Mouse (Mus musculus) T-helper 1 cell (primary cell): ENCODE results near the gene Slc35e2.

Experiments
- in situ Hi-C: fragments of 300-600 bp; cut with MboI, MseI; formaldehyde crosslinking; loops from one replicate; pipeline ENCODE4 v1.15.1; 2025; ENCODE audit warnings: high pct_unique_total_duplicates

Gene Slc35e2

DNA sequence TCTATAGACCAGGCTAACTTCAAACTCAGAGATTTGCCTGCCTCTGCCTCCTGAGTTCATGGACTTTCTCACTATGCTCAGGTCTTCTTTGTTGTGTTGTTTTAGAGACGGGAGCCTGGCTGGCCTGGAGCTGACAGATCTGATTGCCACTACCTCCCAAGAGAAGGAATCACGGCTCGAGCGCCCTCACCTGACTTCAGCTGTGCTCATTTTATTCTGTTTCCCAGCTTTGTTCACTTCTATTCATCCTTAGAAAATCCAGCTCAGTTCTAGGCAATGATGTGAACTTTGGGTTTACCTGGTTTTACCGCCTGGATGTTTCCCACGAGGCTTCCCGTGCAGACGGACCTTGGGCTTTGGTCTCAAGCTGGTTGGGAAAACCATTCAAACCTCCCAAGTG is 25.7 kb upstream of the Slc35e2 start:
- in situ Hi-C loops, result loop anchor here (5.0 kb wide), 1 partner anchor 93 kb away; no protein-coding TSS in a partner anchor

DNA sequence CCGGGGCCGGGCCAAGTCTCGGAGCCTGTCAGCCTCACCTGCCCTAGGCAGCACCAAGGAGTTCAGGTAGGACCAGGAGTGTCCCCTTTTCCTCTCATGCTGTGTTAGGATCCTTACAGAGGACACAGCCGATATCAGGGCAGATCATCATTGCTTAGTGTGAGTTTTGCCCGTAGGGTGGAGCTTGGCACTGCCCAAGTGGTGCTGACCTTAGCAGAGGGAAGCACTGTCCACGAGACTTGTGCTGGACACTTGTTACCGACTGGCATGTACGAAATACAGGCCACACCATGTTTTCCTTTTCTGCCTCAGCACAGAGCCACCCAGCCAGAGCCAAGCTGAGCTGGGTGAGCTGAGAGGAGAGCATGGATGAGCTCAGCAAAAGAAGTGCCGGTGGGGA is 24.1 kb upstream of the Slc35e2 start:
- in situ Hi-C loops, result loop anchor here (5.0 kb wide), 1 partner anchor 95 kb away; no protein-coding TSS in a partner anchor

DNA sequence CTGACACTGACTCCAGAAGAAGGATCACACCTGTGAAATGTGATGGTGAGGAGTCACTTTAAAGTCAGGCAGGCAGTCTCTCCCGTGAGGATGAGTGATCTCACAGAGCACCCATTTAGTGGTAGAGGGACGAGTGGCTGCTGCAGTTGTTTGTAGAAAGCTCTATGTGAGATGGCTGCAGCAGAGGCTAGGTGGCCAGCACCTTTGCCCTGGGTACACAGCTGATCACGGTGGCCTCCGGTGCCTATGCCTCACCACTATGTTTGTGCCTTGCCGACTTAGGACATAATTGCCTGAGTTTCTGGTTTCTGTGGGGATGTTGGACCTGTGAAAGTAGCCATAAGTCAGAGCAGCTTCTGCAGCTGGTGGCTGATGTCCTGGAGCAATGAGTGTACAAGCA is 23.5 kb upstream of the Slc35e2 start:
- in situ Hi-C loops, result loop anchor here (5.0 kb wide), 1 partner anchor 95 kb away; no protein-coding TSS in a partner anchor

DNA sequence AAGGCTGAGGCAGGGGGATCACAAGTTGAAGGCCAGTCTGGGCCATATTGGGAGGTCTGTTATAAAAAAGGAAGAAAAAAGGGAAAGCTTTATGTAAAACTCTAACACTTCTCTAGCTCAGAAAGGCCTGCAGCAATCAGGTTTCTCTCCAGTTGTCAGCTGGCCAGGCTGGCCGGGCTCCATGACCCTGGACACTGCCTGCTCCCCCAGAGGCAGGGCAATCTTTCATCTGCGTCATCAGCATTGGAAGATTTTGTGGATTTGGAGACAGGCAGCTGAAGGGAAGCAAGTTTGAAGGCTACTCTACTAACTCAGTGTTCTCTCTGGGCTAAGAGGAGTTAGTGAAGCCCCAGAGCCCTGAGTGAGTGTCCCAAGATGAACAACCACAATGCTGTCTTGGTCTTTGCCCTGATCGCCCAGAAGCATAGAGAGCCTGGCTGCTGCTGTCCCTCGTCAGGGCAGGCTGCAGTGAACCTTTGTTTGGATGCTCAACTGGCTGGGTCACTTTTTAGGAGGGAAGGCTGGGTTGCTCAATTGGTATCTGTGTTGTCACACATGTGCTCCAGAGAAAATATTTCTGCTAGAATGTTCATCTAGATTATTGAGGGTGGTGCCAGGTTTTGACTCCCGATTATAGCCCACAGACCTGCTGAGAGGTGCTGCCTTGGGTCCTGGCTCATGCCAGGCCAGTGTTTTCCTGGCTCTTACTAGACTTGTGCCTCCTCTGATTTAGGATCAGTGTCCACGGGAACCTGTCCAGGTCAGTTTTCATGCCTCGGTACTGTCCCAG is 22.7 kb upstream of the Slc35e2 start:
- in situ Hi-C loops, result loop anchor here (5.0 kb wide), 1 partner anchor 96 kb away; no protein-coding TSS in a partner anchor

DNA sequence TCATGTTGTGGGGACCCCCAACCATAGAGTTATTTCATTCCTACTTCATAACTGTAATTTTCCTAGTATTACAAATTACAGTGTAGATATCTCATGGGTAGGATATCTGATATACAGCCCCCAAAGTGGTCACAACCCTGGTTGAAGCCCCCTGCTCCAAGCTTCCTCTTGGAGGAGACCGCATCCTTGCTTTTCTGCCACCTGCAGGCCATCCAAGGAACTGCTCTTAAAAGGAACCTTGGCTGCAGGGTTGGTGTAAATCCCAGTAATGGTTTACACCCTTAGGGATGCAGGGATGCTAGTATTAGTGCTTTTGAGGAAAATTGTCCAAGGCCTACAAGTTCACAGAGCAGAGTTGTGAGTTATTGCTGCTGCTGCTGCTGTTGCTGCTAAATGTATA is 20.8 kb upstream of the Slc35e2 start:
- in situ Hi-C loops, result no loop called here

DNA sequence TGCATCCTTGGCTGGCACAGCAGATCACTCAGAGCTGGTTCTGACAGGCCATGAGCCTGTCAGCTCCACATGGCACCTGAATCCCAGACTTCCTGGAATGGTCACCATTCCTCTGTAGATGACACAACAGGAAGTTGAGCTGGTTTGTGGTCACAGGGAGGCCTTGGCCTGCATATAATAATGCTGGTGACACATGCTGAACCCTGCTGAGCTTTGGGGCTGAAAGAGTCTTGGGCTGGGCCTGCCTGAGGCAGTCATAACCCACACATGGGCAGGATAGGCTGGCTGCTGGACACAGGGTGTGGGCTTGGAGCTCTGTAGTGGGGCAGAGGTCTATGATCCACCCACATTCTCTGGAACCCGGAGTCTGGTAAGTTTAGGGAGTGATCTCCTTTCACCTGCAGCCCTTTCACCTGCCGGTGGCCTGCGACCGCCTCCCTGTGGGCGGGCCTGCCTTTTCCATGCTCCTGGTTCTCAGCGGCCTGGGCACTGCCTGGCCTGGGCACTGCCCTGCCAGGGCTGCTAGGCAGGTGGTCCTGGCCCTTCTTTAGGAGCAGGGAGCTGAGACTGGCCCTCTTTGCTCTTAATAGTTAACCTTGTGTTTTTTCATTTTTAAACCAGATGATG is 18.8 kb upstream of the Slc35e2 start:
- in situ Hi-C loops, result no loop called here

DNA sequence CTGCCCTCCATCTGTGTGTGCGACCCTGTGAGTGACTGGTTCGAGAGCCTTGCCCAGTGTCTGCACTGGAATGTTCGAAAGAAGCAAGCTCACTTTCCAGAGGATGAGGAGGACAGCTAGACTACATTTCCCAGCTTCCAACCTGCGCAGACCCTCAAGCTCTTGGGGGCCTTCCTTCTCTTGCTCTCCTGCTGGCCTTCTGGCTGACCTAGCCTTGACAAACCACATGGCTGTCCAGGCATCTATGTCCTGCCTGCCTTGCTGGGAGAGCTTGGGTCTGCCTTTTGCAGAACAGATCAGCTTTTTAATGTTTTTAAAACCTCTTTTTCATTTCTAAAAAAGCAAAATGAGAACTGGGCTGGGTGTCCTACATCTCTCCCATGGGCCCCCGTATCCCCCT is 11.9 kb upstream of the Slc35e2 start:
- in situ Hi-C loops, result no loop called here

DNA sequence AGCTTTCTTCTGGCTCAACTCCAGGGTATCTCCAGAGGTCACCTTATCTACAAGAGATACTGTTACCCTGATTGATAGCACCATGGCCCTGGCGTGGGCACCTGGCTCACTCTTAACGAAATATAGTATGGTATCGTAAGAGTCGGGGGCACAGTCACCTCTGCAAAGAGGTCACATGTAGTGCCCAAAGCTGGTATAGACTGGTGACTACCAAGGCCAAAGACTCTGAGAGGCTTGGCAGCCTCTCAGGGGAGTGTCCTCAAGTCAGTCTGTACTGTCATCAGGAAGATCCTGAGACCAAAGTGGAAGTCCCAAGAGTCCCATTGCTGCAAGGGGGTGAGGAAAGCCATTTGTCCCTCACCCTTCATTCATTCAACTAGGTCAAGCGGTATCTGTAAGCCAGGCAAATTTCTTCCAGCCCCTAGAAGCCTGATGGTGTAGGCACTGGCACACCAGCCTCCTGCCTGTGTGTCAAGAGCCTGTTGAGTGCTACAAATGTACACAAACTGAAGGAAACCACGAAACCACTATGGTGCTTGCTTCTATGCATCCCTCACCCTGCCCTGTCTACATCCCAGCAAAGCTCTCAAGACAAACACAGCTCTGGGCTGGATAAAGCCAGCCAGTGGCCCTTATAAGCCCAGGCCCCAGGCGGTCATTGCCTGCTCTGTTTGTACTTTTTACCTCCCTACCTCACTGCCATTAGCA is 10.1 kb upstream of the Slc35e2 start:
- in situ Hi-C loops, result no loop called here

DNA sequence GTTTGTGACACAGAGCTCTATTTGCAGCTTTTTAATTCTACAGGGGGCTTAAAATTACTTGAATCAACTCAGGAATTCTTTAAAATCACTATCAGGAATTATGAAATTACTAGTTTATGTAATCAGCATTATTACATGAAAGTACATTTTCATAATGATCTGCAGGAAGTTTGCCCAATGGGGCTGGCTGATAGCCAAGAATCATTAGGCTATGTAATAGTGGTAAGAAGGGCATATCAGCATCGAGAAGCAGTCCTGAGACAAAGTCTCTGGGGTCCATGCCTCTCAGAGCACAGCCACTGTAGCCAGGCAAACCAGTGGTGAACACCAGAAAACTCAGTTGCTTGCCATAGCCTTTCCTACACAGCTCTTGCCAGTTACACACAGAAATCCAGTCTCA is 7.4 kb upstream of the Slc35e2 start:
- in situ Hi-C loops, result no loop called here

DNA sequence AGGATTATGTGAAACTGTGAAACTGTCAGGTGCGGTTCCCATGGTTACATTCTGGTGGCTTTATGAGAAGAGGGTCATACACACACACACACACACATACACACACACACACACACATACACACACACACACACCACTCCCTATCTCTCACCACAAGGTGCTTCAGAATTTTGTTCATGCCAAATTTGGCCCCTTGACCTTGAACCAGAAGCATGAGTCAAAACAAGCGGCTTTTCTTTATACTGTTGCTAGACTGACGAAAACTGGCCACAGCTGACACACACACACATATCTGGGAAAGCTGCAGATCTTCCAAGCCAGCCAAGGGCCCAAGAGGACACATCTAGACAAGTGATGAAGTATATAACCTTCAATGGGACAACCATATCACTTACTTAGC is 5.4 kb upstream of the Slc35e2 start:
- in situ Hi-C loops, result no loop called here

DNA sequence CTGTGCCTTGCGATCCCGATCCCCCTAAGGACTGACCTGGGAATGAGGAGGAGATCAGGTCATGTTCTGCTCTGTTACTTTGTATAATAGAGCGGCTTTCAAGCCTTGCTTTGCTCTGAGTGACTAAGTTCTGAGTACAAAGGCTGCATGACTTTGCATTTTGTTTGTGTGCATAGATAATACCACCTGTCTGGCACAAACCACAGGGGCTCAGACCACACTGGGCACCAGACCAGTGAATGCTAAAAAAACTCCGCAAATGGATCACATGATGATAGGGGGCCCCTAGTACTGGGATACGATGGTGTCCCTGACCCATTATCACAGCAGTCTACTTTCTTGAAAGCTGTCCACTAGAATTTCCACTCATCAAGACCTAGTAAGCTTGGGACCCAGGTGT is 4.6 kb upstream of the Slc35e2 start:
- in situ Hi-C loops, result no loop called here

DNA sequence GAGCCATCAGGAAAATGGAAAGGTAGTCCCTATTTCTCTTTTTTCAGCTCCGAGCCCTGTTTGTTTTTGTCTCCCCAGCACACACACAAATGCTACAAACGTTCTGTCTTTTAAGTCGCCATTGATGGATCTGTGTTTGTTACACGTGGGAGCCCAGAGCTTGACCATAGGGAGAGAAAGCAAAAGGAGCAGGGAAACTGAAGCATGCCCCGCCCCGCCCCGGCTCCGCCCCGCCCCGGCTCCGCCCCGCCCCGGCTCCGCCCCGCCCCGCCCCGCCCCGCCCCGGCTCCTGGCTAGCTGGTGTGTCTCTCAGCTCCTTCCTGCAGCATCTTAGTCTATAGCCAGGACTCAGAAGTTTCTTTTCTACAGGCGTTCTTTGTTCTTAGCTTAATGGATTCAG is 2.7 kb upstream of the Slc35e2 start:
- in situ Hi-C loops, result no loop called here

DNA sequence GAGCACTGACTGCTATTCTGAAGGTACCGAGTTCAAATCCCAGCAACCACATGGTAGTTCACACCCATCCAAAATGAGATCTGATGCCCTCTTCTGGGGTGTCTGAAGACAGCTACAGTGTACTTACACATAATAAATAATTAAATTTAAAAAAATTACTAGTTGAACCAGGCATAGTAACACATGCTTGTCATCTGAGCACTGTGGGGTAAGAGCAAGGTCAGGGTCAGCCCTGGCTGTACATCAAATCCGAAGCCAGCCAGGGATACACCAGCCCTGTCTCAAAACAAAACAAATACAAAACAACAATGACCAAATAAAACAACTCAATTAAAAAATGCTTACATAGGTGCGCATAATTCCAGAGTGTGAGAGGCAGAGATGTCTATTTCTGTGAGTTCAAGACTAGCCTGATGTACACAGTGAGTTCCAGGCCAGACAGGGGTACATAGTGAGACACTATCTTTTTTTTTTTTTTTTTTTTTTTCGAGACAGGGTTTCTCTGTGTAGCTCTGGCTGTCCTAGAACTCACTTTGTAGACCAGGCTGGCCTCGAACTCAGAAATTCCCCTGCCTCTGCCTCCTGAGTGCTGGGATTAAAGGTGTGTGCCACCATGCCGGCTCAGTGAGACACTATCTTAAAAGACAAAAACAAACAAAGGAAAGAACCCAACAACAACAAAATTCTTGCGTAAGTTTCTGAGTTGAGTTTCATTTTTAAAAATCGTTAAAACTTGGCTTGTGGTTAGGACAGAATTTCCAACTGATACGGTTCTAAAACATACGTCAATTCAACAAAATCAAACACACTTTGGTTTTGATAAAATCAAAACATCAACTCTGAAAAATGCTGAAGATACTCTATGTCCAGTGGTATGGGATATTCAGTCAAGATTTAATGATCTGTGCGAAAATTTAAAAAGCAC is 1.1 kb upstream of the Slc35e2 start:
- in situ Hi-C loops, result loop anchor here (10.0 kb wide), 1 partner anchor 1445 kb away; no protein-coding TSS in a partner anchor

DNA sequence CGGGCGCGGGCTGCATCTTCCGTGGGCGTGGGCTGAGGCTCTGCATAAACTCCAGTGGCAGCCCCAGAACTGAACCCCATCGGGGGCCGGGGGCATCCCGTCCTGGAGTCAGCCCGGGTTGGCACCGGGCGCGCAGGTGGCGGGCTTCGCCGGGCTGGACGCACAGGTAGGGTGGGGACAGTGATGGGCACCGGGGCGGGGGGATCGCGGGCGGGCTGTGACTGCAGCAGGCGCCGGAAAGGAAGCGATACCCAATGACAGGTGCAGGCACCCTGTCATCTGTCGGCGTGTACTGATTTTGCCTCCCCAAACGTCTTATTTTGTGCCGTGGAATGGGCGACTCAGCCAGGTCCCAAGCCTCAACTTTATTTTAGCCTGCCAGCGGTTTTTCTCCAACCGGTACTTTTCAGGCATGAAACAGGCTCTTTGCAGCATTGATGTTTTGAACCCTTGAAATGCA is 811 bp downstream of the Slc35e2 start:
- in situ Hi-C loops, result loop anchor here (10.0 kb wide), 1 partner anchor 1447 kb away; no protein-coding TSS in a partner anchor

DNA sequence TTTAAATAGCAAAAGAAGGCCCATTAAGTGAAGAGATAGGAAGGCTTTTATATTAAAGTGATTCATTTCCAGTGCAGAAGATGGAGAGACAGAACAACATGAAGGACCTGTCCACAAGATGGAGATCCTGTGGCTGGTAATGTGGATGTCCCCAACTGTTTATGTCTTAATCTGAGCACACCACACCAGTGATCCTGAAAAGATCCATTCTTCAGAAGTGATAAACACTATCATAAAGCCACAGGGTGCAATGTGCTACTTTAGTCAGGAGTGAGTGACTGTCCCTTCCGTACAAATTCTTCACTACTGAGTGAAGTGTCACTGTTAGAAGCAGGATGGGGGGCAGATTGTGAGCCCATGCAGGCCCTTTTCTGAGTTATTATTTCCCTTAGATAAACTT is 1.5 kb downstream of the Slc35e2 start:
- in situ Hi-C loops, result loop anchor here (10.0 kb wide), 1 partner anchor 1448 kb away; no protein-coding TSS in a partner anchor

DNA sequence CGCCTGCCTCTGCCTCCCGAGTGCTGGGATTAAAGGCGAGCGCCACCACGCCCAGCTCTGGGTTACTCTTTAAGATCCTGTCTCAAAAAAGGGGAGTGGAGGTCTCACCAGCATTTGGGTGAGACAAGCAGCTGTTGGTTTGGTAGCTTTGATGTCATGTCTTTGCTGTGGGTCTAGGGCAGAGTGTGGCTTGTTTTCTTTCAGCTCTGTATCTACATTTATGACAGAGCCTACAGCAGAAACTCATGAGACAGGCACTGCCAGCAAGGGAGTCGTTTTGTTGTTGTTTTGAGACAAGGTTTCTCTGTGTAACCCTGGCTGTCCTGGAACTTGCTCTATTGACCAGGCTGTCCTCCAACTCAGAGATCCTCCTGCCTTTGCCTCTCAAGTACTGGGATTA is 2.6 kb downstream of the Slc35e2 start:
- in situ Hi-C loops, result loop anchor here (10.0 kb wide), 1 partner anchor 1449 kb away; no protein-coding TSS in a partner anchor

DNA sequence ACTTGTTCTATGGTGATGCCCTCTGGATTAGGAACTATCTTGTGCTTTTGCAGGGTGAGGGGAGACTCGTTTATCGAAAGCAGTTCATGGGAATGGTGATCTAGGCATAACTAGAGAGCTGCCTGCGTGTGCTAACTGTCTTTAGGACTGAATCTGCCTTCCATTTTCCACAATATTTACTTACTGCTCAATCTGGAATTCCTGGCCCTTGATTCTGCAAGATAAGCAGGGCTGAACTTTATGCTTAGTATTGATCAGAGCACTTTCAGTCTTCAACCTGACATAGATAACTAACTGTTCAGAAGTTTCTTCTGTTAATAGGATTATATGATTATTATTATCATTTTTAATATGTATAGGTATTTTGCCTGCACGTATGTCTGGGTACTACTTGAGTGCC is 3.9 kb downstream of the Slc35e2 start:
- in situ Hi-C loops, result loop anchor here (10.0 kb wide), 1 partner anchor 1450 kb away; no protein-coding TSS in a partner anchor

DNA sequence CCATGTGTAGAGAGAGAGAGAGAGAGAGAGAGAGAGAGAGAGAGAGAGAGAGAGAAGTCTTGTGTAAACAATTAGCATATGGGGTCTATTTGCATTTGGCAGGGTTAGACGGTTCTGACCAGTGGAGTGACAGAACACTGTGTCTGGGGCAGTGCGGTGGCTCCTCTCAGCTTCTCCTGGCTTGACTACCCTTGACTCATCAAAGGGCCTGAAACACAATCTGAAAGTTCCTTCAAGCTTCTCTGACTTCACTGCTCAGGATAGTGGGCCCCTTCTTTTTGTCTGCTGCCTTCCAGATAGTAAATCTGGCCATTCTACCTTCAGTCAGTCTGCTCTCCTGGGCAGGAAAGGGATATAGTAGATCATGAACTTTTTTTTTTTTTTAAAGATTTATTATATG is 5.6 kb downstream of the Slc35e2 start:
- in situ Hi-C loops, result loop anchor here (10.0 kb wide), 1 partner anchor 1452 kb away; no protein-coding TSS in a partner anchor

DNA sequence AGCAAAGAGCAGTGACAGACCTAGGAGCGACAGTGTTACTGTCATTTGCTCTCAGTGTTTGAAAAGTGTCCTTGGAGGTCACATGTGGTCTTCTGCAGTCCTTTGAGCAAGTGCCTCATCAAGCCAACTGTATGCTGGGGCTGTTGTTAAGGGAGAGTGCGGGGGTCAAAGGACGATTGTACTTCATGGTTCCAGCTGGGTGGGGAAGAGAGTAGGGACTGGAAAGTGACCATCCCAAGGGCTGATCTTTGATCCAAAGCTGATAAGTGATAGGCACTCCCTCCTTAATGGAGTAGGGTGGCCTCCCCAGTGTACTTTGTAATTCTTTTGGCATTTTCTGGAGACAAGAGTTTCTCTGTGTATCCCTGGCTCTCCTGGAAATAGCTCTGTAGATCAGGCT is 10.6 kb downstream of the Slc35e2 start:
- in situ Hi-C loops, result no loop called here

DNA sequence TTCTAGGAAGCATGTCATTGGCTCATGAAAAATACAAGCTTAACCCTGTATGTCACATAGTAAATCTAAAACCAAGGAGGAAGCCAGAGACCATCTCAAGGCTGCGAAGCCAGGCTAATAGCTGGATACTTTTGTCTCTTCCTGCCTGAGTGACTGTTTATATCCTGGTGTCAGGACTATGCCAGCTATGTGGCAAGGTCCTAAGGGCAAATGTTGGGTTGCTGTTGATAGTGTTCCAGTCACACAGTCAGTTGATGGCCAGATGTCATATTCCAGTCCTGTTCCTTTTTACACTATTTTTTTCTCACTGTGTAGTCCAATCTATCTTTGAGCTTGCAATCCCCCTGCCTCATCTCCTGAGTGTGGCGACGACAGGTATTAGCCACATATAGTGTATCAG is 12.0 kb downstream of the Slc35e2 start:
- in situ Hi-C loops, result no loop called here

DNA sequence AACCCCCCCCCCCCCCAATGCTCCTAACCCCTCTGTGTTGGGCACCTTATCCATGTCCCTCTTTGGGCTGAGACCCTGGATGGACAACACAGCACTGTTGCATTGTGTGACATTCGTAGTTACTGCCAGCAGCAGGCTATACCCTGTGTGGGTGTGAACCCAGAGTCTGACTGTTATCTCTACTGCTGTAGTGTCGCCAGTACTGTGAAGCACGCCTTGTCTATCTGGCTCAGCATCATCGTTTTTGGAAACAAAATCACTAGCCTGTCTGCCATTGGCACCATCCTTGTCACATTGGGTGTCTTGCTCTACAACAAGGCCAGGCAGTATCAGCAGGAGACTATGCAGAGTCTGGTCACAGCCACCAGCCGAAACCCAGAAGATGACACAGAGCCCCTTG is 17.1 kb downstream of the Slc35e2 start:
- in situ Hi-C loops, result no loop called here
